Mouse (Mus musculus) testis, adult 2 months (tissue): ENCODE data around the gene C530008M17Rik.

Source experiments
- CTCF ChIP-seq: fragments of 200-500 bp; IDR thresholded peaks from 2 replicates; pipeline ENCODE4 v1.5.1; 2012; ENCODE audit warnings: low read depth, mild to moderate bottlenecking, inconsistent platforms, low read length, moderate library complexity; ENCODE audit not compliant: control insufficient read depth, insufficient read depth, insufficient replicate concordance
- POLR2A ChIP-seq: fragments of 200-500 bp; IDR thresholded peaks from 2 replicates; pipeline ENCODE4 v1.6.1; 2012; ENCODE audit warnings: low read depth, mild to moderate bottlenecking, inconsistent platforms, low read length, moderate library complexity; ENCODE audit not compliant: control insufficient read depth

- TF ChIP-seq CTCF (no peak), POLR2A (no peak)
Observed at GRCm38 (mm10) chr5:76741463-76741862, 85.2 kb downstream of the C530008M17Rik start.
